ENCODE assay signal across 7 mouse cellular contexts in genomic region chr4:132301965-132302938, GRCm38 (mm10). TPM values are rescaled to one million over a fixed set of nuclear protein-coding genes. Genes with fewer than 3 reads are reported as not detected.
DNase-seq lines count a peak whose midpoint lies in the region; ATAC-seq and TF ChIP-seq lines count a peak whose summit lies in the region.

No protein-coding gene starts in this region.

- peak overlapping the region; percentile 59; the same call in 1 of the 2 replicates for H3K9ac ChIP-seq in forebrain, embryonic 11.5 days (ENCODE audit: low read length)
- peak overlapping the region; percentile 44 for H3K9ac ChIP-seq in limb, embryonic 15.5 days

- peak; percentile 32 for DNase-seq in thymus, postnatal 0 days (ENCODE audit: low spot score)
- no peak for DNase-seq in thymus, postnatal 14 days
- no peak for DNase-seq in forebrain, embryonic 11.5 days (ENCODE audit: low spot score)
- DNase-seq in cerebellum, adult 2 months, result no peak
- DNase-seq in cerebellum, adult 18-20 months, result no peak
- DNase-seq in MN1 (ENCODE audit: low spot score), result no peak

- 67% methylated on average over 16 of the region's 16 CpGs for WGBS in forebrain, embryonic 11.5 days
- 61% methylated on average over 16 of the region's 16 CpGs for WGBS in limb, embryonic 15.5 days
- WGBS in cerebellum, adult 2 months, result 73% methylated on average over 16 of the region's 16 CpGs

- peak overlapping the region; percentile 70 for H3K4me2 ChIP-seq in forebrain, embryonic 11.5 days (ENCODE audit: low read depth, low read length, severe bottlenecking)
- peak overlapping the region; percentile 79 for H3K4me2 ChIP-seq in limb, embryonic 15.5 days

- H3K4me3 ChIP-seq in forebrain, embryonic 11.5 days (ENCODE audit: low read depth, low read length), result peak overlapping the region; percentile 40
- H3K4me3 ChIP-seq in limb, embryonic 15.5 days, result peak overlapping the region; percentile 51
- H3K4me3 ChIP-seq in cerebellum, adult 2 months (replicated peaks; ENCODE audit: insufficient read depth, low read depth, low read length), result no peak overlapping the region

- no peak for ATAC-seq in forebrain, embryonic 11.5 days (replicated peaks; ENCODE audit: low FRiP score)
- ATAC-seq in limb, embryonic 15.5 days (ENCODE audit: insufficient number of reproducible peaks, low FRiP score, low TSS enrichment, low read depth), result 0 out of 2 replicates have a peak, but pooled peaks have one; percentile 2

- H3K36me3 ChIP-seq in forebrain, embryonic 11.5 days (ENCODE audit: control insufficient read depth, insufficient read depth, low read length), result no peaks in the 10 kb centered on the region
- H3K36me3 ChIP-seq in limb, embryonic 15.5 days, result no peaks in the 10 kb centered on the region

- peaks cover 3% of the 10 kb centered on the region; the same call in 1 of the 2 replicates for H3K4me1 ChIP-seq in forebrain, embryonic 11.5 days (replicated peaks; ENCODE audit: control insufficient read depth, insufficient read depth, low read length)
- H3K4me1 ChIP-seq in limb, embryonic 15.5 days, result peaks cover 11% of the 10 kb centered on the region
- no peaks in the 10 kb centered on the region for H3K4me1 ChIP-seq in cerebellum, adult 2 months (ENCODE audit: control insufficient read depth, insufficient read depth, low read length)

- TF ChIP-seq POLR2A in cerebellum, adult 2 months (IDR thresholded peaks at IDR 0.05; ENCODE audit: borderline replicate concordance, insufficient read depth, low read length), result no peak

- no peak for TF ChIP-seq CTCF in cerebellum, adult 2 months (IDR thresholded peaks at IDR 0.05; ENCODE audit: borderline replicate concordance, insufficient read depth, low read depth, low read length)

- H3K27ac ChIP-seq in forebrain, embryonic 11.5 days (ENCODE audit: low read depth, low read length), result no peak overlapping the region
- H3K27ac ChIP-seq in limb, embryonic 15.5 days, result peak overlapping the region; percentile 74
- H3K27ac ChIP-seq in cerebellum, adult 2 months (ENCODE audit: insufficient read depth, low read length), result no peak overlapping the region

- no peaks in the 10 kb centered on the region for H3K27me3 ChIP-seq in forebrain, embryonic 11.5 days (ENCODE audit: control insufficient read depth, insufficient read depth, low read length)
- no peaks in the 10 kb centered on the region for H3K27me3 ChIP-seq in limb, embryonic 15.5 days
- H3K27me3 ChIP-seq in cerebellum, adult 2 months (ENCODE audit: control insufficient read depth, insufficient read depth, low read length), result no peaks in the 10 kb centered on the region

- no peaks in the 10 kb centered on the region for H3K9me3 ChIP-seq in forebrain, embryonic 11.5 days (ENCODE audit: control insufficient read depth, low read length)
- no peaks in the 10 kb centered on the region for H3K9me3 ChIP-seq in limb, embryonic 15.5 days

RNA-seq across cellular contexts. Expression of gene Rab42, which starts 0.9 kb away (rescaled TPM):
- 10.8 and 11.9 TPM in 2 replicates for polyA plus RNA-seq in thymus, postnatal 0 days (2015; fragmentation: Nextera tagmentation; extraction: Ambion mirVana)
- polyA plus RNA-seq in forebrain, embryonic 11.5 days (2014; fragmentation: Nextera tagmentation; extraction: Ambion mirVana), result 1.1 and 1.2 TPM in 2 replicates
- 1.8 and 2.7 TPM in 2 replicates for polyA plus RNA-seq in limb, embryonic 15.5 days (2015; fragmentation: Nextera tagmentation; extraction: Ambion mirVana)
- 2.2 and 3.1 TPM in 2 replicates for polyA plus RNA-seq in cerebellum, adult 2 months (2012; rRNA removed)

RNA-seq across cellular contexts. Expression of gene Trnau1ap, which starts 27.1 kb away (rescaled TPM):
- 53.2 and 55.1 TPM in 2 replicates for polyA plus RNA-seq in thymus, postnatal 0 days (2015; fragmentation: Nextera tagmentation; extraction: Ambion mirVana)
- 88.9 and 89.5 TPM in 2 replicates for polyA plus RNA-seq in forebrain, embryonic 11.5 days (2014; fragmentation: Nextera tagmentation; extraction: Ambion mirVana)
- polyA plus RNA-seq in limb, embryonic 15.5 days (2015; fragmentation: Nextera tagmentation; extraction: Ambion mirVana), result 61.4 and 68.3 TPM in 2 replicates
- 17.9 and 19.1 TPM in 2 replicates for polyA plus RNA-seq in cerebellum, adult 2 months (2012; rRNA removed)

RNA-seq across cellular contexts. Expression of gene Taf12, which starts 28.1 kb away (rescaled TPM):
- polyA plus RNA-seq in thymus, postnatal 0 days (2015; fragmentation: Nextera tagmentation; extraction: Ambion mirVana), result 83.0 and 92.5 TPM in 2 replicates
- 66.8 and 68.0 TPM in 2 replicates for polyA plus RNA-seq in forebrain, embryonic 11.5 days (2014; fragmentation: Nextera tagmentation; extraction: Ambion mirVana)
- polyA plus RNA-seq in limb, embryonic 15.5 days (2015; fragmentation: Nextera tagmentation; extraction: Ambion mirVana), result 48.9 and 49.1 TPM in 2 replicates
- 22.5 and 24.3 TPM in 2 replicates for polyA plus RNA-seq in cerebellum, adult 2 months (2012; rRNA removed)

RNA-seq across cellular contexts. Expression of gene Gmeb1, which starts 40.9 kb away (rescaled TPM):
- polyA plus RNA-seq in thymus, postnatal 0 days (2015; fragmentation: Nextera tagmentation; extraction: Ambion mirVana), result 32.8 and 43.6 TPM in 2 replicates
- polyA plus RNA-seq in forebrain, embryonic 11.5 days (2014; fragmentation: Nextera tagmentation; extraction: Ambion mirVana), result 45.4 and 50.1 TPM in 2 replicates
- 34.1 and 35.6 TPM in 2 replicates for polyA plus RNA-seq in limb, embryonic 15.5 days (2015; fragmentation: Nextera tagmentation; extraction: Ambion mirVana)
- polyA plus RNA-seq in cerebellum, adult 2 months (2012; rRNA removed), result 20.5 and 20.6 TPM in 2 replicates

RNA-seq across cellular contexts. Expression of gene Rcc1, which starts 51.2 kb away (rescaled TPM):
- polyA plus RNA-seq in thymus, postnatal 0 days (2015; fragmentation: Nextera tagmentation; extraction: Ambion mirVana), result 97.8 and 99.5 TPM in 2 replicates
- polyA plus RNA-seq in forebrain, embryonic 11.5 days (2014; fragmentation: Nextera tagmentation; extraction: Ambion mirVana), result 93.2 and 103 TPM in 2 replicates
- 66.2 and 70.1 TPM in 2 replicates for polyA plus RNA-seq in limb, embryonic 15.5 days (2015; fragmentation: Nextera tagmentation; extraction: Ambion mirVana)
- polyA plus RNA-seq in cerebellum, adult 2 months (2012; rRNA removed), result 8.4 and 9.6 TPM in 2 replicates
